Mouse (Mus musculus) olfactory bulb, adult 2 months (tissue): ENCODE results near the gene Srf. TPM values are rescaled to one million over a fixed set of nuclear protein-coding genes. Genes with fewer than 3 reads are reported as not detected.

Experiments
- H3K27ac ChIP-seq: fragments of 200-500 bp; 2 replicates; pipeline ENCODE4 v1.5.1; 2012; ENCODE audit warnings: low read depth, low read length; ENCODE audit not compliant: insufficient read depth
- H3K4me1 ChIP-seq: fragments of 200-500 bp; 2 replicates; pipeline ENCODE4 v1.6.1; 2012; ENCODE audit warnings: low read length; ENCODE audit not compliant: control insufficient read depth, insufficient read depth
- H3K4me3 ChIP-seq: fragments of 200-500 bp; 2 replicates; pipeline ENCODE4 v1.5.1; 2012; ENCODE audit warnings: mild to moderate bottlenecking, low read depth, low read length, moderate library complexity; ENCODE audit not compliant: insufficient read depth
- CTCF ChIP-seq: fragments of 200-500 bp; IDR thresholded peaks from 2 replicates; pipeline ENCODE4 v1.5.1; 2012; ENCODE audit warnings: low read depth, mild to moderate bottlenecking, low read length, moderate library complexity; ENCODE audit not compliant: insufficient read depth
- POLR2A ChIP-seq: fragments of 200-500 bp; IDR thresholded peaks from 2 replicates; pipeline ENCODE4 v1.6.1; 2012; ENCODE audit warnings: mild to moderate bottlenecking, low read depth, low read length, moderate library complexity; ENCODE audit not compliant: insufficient read depth
- WGBS: fragments of 180-500 bp; shearing (Covaris S2); methylation state at CpG from one replicate; pipeline ENCODE4 v1.1.7; 2018; 5-methylcytosine and 5-hydroxymethylcytosine counted together
- polyA plus RNA-seq: library from polyadenylated mRNA; stranded (reverse); fragments of >200 nt; gene quantifications from 2 replicates; pipeline ENCODE4 v1.2.4, GENCODE M21; 2012; ENCODE audit warnings: low replicate concordance; ENCODE audit not compliant: missing spikeins, insufficient read depth, insufficient read length

Gene Srf
- polyA plus RNA-seq, 1 experiment = not detected

- H3K4me3 ChIP-seq = peak overlapping the region; percentile 50
- 2% methylated on average over 24 of the region's 24 CpGs for WGBS
- peak overlapping the region; percentile 79 for H3K27ac ChIP-seq
- TF ChIP-seq POLR2A (no peak), CTCF (no peak)
- H3K4me1 ChIP-seq = peaks cover 28% of the 10 kb centered on the region
Observed at GRCm38 (mm10) chr17:46552841-46553423, 3.0 kb downstream of the Srf start.

GRCm38 (mm10) chr17:46552151-46552550, 3.8 kb downstream of the Srf start:
- H3K27ac ChIP-seq = no peak overlapping the region
- no peak for TF ChIP-seq CTCF
- no peak for TF ChIP-seq POLR2A
- no peak overlapping the region for H3K4me3 ChIP-seq
- H3K4me1 ChIP-seq = peaks cover 29% of the 10 kb centered on the region
- 68% methylated on average over 7 of the region's 7 CpGs for WGBS

- no peak overlapping the region for H3K27ac ChIP-seq
- TF ChIP-seq POLR2A (no peak), CTCF (no peak)
Observed at GRCm38 (mm10) chr17:46551369-46551768, 4.6 kb downstream of the Srf start.

GRCm38 (mm10) chr17:46550904-46551303, 5.1 kb downstream of the Srf start:
- 91% methylated on average over 7 of the region's 7 CpGs for WGBS
- Histone ChIP-seq H3K4me3 (no peak overlapping the region), H3K27ac (no peak overlapping the region), H3K4me1 (peaks cover 30% of the 10 kb centered on the region)
- TF ChIP-seq POLR2A = no peak
- TF ChIP-seq CTCF = no peak

More at GRCm38 (mm10) chr17:46551369-46551768, 4.6 kb downstream of the Srf start:
- H3K4me3 ChIP-seq = no peak overlapping the region
- 68% methylated on average over 6 of the region's 6 CpGs for WGBS
- H3K4me1 ChIP-seq = peaks cover 30% of the 10 kb centered on the region

- no peak overlapping the region for H3K4me3 ChIP-seq
- H3K27ac ChIP-seq = no peak overlapping the region
- TF ChIP-seq CTCF (no peak), POLR2A (no peak)
- peaks cover 28% of the 10 kb centered on the region for H3K4me1 ChIP-seq
- 87% methylated on average over 9 of the region's 9 CpGs for WGBS
Observed at GRCm38 (mm10) chr17:46549642-46550041, 6.3 kb downstream of the Srf start.

DNA sequence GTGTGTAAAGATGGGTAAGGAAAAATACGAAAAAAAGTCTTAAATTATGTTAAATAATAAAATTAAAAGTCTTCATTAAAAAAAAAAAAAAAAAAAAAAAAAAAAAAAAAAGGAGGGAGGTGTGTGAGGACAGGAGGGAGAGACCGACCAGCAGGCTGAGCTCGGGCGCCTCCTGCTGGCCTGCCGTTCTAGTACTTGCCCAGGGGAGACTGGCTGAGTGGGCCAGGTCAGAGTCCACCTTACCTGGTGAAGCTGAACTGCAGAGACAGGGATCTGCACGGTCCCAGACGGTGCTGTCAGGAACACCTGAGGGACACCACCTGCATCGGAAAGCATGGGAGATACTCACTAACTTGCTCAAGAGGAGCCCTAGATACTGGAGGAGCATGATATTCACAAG, 6.8 kb downstream of the Srf start:
- WGBS = 34% methylated on average over 8 of the region's 8 CpGs
- Histone ChIP-seq H3K4me3 (no peak overlapping the region), H3K27ac (no peak overlapping the region), H3K4me1 (peaks cover 28% of the 10 kb centered on the region)
- TF ChIP-seq POLR2A (no peak), CTCF (peak; percentile 42; the same call in 1 of the 2 replicates)

DNA sequence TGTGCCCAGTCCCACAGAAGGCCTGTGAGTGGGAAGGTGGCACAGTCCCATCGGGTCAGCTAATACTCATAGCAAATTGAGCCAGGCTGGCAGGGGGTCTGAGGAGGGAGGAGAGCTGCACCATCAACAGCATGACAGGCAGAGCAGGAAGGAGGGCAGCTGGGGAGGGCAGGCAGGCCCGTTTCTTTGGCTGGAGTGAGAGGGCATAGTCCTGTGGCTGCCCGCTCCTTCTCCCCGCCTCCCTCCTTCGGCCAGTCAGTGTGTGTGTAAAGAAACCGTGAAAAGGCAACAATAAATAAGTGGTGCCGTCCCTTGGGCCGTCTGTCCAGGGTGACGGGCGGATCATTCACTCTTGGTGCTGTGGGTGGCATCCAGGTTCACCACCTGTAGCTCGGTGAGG, 7.2 kb downstream of the Srf start:
- Histone ChIP-seq H3K27ac (no peak overlapping the region), H3K4me1 (peaks cover 28% of the 10 kb centered on the region), H3K4me3 (no peak overlapping the region)
- 58% methylated on average over 11 of the region's 11 CpGs for WGBS
- TF ChIP-seq POLR2A (no peak), CTCF (no peak)

GRCm38 (mm10) chr17:46547923-46548322, 8.1 kb downstream of the Srf start:
- no peak overlapping the region for H3K27ac ChIP-seq
- TF ChIP-seq POLR2A (no peak), CTCF (no peak)
- peaks cover 26% of the 10 kb centered on the region for H3K4me1 ChIP-seq
- H3K4me3 ChIP-seq = no peak overlapping the region
- 33% methylated on average over 3 of the region's 3 CpGs for WGBS

DNA sequence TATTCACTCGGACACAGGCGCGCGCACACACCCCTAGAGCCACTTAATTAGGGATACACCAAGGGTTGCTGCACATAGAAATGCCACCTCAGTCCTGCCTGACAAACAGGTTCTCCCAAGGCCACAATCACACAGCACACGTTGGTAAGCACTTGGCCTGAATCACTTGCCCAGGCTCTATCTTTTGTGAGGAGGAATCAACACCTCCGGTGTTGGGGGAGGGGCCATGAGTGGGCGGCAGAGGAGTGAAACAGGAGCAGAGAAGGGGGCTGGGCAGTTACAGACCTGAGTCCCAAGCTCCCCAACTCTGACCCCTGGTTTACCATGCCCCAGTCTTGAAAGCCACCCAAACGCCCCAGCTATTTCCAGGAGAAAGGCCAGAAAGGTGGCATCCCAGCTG, 9.0 kb downstream of the Srf start:
- WGBS = 18% methylated on average over 8 of the region's 8 CpGs
- no peak for TF ChIP-seq POLR2A
- TF ChIP-seq CTCF = no peak
- Histone ChIP-seq H3K4me1 (peaks cover 20% of the 10 kb centered on the region), H3K27ac (no peak overlapping the region), H3K4me3 (no peak overlapping the region)
